Mouse (Mus musculus) CD4-positive helper T cell, adult 2 months (primary cell): ENCODE results near the gene Ppm1b.

Source experiments
- DNase-seq: peaks from one replicate; pipeline ENCODE4 v3.0.0-alpha.2; 2012; ENCODE audit warnings: low read depth, missing footprints, low spot score

The Ppm1b gene

DNA sequence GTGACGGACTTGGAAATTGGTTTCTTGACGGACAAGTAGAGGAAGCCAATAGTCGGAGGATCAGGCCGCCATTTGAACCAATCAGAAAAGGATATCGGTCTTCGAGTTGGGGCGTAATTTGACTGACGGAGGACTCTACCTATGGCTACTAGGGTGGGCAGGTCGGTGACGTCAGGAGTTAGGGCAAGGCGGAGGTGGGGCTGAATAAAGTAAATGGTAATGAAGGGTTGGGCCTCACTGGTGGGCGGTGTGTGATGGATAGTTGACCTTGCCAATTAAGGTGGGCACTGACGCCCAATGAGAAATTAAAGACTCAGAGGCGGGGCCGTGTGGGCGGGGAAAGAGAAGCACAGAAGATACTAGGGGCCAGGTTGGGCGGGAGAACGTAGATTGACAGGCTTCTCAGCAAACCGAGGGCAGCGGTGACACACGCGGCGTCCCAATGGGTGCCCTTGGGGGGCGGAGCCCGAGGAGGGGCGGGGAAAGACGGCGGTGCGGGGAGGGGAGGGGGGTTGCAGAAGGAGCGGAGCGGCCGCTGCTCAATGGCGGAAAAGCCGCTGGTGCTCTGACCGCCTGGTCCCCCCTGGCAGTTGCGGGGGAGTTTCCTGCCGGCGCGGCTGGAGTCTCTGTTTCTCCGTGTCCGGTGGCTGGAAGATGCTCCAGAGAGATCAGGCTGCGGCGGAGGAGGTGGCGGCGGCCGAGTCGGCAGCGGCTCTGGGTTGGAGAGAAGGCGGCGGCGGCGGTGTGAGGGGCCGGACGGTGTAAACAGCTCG, 1.1 kb downstream of the Ppm1b start:
- peak; percentile 100 for DNase-seq

DNA sequence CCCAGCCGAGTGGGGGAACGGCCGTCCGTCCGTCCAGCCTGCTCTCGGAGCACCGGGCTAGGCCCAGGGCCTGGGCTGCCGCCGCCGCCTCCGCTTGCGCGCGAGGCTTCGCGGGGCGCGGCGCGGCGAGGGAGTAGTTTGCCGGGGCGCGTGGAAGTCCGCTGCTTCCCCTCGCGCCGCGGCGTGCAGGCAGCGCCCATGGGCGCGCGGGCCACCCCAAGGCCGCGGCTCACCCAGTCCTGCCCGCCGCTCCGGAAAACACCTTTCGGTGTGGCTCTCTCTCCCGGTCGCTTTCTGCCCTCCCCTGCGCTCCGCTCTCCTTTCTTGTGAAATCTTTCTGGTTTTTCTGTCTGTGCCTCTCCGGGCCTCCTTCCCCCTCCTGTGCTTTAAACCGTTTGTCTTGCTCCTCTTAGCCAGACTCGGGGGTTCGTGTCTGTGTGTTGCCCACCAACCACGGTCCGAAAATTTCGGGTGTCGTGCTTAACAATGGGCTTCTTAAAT, 1.9 kb downstream of the Ppm1b start:
- peak; percentile 68 for DNase-seq

DNA sequence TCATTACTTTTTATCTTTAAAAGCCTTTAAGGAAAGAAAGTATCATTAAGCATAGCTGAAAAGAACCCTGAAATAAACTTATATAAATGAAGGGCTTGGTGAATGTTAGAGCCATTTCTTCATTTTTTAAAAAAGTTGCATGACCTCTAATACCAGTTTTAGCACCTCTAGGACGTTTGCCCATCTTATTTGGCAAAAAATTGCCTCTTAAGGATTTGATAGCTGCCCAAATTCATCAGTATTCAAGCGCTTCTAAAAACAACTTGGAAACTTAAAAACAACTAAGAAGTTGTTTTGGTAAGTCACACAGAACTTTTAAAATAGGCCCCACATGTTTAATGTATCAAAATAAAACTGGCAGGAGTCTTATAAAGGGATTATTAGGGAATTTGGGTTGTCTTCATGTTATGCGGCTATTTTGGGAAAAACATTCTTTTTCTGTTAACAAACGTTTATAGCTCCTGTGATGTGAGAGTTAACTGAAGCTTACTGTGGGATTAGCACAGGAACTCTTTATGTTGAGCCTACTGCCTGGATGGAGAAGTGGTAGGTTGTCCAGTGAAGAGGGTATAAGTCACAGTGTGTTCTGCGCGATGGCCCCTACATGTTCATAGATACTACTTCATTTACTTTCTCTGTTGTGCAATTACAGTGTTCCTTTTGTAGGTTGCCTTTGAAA, 2.6 kb downstream of the Ppm1b start:
- DNase-seq, result no peak

DNA sequence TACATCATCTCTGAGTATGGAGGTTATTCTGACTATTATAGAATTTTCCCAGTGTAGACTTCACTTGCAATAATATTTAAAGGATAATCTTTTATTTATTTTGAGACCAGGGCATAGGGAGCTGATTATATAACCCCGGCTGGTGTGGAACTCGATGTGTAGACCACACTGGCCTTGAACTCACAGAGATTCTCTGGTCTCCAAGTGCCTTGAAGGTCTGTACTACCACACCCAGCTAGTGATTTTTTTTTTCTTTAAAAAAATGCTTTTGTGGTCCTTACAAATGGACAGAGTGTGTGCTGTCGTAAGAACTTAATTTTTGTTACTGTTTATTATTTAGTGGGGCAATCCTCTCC, 3.1 kb downstream of the Ppm1b start:
- no peak for DNase-seq

DNA sequence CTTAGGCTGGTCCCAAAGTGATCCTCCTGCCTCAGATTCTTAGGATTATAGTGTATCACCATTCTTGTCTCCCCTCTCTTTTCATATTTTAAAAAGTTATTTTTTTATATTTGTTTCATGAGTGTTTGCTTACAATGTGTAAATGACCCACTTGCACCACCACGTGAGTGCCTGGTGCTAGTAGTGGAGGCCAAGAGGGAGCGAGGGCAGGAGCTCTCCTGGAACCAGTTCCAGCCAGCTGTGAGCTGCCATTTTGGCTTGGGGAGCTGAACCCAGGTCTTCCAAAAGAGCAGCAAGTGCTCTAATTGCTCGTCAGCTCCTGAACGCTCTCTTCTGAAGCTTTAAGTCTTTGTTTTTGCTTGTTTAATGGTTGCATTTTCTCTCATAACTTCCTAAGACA, 3.6 kb downstream of the Ppm1b start:
- DNase-seq, result no peak

DNA sequence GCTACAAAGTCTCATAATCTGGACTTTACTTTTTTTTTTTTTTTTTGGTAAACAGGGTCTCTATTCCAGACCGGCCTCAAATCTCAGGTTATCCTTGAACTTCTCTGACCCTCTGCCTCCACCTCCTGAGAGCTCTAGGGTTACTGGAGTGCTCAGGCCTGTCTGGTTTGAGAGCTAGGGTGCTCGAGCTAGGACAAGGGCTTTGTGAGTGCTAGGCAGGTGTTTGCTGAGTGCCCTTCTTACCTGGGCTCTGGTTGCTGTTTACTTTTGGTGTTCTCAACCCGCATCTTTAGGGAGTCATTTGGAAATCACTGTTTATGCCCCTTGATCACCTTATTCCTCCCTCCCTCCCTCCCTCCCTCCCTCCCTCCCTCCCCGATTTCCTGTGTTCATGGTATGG, 5.5 kb downstream of the Ppm1b start:
- no peak for DNase-seq

DNA sequence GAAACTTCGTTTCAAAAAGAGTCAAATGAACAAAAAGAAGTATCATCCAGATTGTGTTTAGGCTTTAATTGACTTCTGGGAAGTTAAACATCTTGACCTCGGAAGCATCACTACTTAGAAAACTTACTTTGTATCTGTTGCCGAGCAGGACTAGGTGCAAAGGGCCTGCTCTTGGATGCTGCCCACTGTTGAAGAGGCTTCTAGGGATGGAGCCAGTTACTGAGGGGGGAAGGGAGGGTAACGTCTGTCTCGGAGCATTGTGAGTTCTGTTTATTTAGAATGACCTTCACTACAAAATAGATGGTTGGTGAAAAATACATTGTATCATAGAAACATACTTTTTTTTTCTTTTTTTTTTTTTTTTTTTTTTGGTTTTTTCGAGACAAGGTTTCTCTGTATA, 7.1 kb downstream of the Ppm1b start:
- no peak for DNase-seq

DNA sequence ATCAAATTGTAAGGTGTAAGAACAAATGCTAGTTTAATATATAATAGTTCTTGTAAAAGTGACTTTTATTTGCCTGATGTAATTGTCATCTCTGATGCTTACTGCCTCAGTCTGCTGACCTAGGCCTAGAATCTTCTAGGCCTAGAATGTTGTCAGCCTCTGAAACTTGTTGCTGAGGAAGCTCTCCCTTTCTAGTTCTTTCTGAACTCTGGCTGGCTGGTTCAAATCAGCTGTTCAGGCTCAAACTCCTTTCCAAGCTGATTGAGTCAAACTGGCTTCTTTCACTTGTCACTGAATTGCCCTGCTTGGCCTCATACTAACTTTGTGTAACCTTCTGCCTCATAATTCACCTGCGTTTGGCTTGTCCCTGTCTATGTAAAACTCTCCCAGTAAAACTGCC, 9.7 kb downstream of the Ppm1b start:
- DNase-seq, result no peak

DNA sequence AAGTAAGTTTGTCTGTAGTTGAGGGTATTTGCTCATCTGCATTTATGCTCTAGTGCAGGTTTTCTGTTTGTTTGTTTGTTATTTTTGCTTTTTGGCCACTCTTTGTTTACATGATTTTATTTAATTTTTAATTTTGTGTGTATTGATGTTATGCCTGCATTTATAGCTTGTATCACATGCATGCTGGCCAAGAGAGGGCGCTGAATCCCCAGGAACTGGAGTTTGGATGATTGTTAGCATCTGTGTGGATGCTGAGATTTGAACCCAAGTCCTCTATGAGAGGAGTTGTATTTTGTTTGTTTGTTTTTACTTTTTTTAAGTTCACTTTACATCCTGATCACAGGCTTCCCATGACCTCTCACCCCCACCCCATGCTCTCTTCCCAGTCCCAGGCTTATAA, 10.5 kb downstream of the Ppm1b start:
- DNase-seq, result no peak

DNA sequence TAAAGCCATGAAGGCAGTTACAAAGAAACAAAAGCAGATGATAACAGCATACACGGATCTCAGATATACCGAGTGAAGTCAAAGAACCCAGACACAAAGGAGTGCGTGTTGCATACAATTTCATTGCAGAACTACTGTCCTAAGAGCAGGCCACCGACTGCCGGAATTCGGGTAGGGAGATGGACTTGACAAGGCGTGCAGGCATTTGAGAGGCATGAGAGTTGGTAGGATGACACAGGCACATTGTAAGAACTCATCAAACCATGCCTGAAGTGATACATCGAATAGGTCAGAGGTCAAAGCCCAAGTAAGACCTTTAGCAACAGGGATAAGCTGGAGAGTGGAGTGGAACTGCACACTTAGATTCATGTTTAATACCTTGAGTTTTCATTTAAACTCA, 13.4 kb downstream of the Ppm1b start:
- no peak for DNase-seq

DNA sequence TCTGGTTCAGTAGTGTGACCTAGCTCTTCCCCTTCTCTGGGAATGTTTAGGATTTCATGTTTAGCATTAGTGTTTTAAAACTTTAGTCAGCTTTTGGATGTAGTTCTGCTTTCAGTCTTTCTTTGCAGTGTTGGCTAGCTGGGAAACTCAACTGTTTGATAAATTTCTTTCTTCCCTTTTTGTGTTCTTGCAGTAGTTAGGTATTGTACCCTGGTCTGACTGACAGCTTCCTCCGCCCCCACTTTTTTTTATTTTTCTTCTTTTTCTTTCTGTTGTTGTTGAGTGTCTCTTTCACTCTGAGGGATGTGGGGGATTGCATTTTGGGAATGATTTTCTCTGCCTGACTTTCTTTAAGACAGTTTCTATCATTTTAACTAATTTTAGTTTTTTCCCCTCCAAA, 25.2 kb downstream of the Ppm1b start:
- DNase-seq, result no peak

DNA sequence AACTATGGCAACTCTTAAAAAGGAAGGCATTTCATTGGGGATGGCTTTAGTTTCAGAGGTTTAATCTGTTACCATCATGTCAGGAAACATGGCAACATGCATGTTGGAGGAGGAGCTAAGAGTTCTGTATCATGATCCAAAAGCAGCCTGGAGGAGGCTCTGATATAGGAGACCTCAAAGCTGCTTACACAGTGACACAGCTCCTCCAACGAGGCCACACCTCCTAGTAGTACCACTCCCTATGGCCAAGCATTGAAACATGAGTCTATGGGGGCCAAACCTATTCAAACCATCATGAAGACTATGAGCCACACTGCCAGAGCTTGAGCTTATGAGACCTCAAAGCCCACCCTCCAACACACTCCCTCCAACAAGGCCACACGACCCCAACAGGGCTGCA, 26.2 kb downstream of the Ppm1b start:
- no peak for DNase-seq

DNA sequence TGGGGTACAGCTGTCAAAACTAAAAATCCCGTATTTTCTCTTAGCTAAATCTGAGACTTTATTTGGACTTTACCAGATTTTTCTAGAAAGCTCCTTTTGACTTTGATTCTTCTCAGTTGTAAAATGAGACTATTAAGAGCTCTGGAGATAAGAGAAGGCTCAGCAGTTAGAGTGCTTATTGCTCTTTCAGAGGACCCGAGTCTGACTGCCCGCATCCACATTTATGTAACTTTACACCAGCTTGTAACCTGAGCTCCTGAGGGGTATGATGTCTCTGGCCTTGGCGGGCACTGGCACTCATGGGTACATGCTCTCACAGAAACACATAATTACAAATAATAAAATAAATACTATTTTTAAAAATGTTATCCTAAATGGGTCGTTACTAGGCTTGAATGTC, 29.8 kb downstream of the Ppm1b start:
- no peak for DNase-seq

DNA sequence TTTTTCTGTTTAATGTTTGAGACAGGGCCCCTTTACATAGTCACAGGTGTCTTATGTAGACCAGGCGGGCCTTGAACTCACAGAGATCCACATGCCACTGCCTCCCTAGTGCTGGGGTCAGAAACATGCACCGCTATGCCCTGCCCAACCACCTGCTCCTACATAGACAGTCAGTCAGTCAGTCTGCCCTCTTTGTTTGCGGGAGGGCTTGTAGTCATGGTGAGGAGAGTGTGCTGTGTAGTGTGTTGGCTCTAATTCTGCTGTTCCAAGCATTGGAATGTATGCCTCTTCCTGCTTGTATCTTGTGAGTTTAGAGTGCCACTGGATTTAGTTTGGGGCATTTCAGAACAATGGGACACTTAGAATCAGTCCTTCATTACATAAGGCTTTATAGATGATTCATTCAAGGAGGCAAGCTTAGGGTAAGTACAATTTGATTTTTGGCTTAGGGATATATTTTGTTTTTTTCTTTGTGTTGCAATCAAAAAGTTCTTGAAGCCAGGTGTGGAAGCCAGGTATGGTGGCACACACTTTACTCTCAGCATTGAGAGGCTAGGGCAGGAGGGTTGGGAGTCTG, 31.4 kb downstream of the Ppm1b start:
- DNase-seq, result no peak

DNA sequence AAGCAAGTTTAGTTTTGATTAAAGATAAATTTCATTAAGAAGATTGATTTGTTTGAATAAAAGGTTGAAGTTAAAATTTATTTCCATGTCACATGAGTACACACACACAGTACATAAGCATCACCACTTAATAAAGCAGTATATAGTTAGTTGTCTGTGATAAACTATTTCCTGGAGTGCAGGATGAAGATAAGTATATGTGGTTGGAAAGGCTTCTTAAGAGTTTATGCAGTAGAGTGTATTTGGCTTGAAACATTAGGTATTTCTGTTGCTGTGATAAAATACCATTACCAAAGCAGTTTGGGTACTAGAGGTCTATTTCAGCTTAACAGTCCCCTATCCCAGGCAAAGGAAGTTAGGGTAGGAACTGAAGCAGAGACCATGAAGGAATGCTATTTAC, 32.0 kb downstream of the Ppm1b start:
- DNase-seq, result no peak

DNA sequence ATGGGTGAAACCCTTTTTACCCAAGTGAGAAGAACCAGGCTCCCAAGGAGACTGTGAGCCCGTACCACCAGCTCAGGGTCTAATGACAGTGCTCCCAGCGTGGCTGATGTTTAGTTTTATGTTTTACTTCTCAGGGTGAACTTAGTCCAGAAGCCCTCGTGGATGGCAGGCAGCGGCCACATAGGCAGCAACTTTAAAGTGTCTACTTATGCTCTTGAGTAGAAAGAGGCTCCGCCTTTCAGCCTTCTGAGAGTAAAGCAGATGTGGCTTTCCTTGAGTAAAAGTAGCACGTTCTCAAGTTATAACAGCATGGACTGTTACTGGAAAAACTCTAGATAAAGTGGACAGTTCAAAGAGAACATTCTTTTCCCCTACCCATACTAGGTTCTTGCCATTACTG, 39.3 kb downstream of the Ppm1b start:
- DNase-seq, result no peak

DNA sequence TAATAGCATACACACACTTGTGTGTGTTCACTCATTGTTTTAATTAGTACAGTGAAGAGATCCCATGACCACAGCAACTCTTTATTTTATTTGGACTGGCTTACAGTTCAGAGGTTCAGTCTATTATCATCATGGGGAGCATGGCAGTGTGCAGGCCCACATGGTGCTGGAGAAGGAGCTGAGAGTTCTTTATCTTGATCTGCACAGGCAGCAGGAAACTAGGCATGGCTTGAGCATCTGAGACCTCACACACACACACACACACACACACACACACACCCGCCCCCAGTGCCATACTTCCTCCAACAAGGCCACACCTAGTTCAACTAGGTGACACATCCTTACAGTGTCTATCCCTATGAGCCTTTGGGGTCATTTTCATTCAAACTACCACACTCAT, 41.1 kb downstream of the Ppm1b start:
- DNase-seq, result peak; percentile 36

DNA sequence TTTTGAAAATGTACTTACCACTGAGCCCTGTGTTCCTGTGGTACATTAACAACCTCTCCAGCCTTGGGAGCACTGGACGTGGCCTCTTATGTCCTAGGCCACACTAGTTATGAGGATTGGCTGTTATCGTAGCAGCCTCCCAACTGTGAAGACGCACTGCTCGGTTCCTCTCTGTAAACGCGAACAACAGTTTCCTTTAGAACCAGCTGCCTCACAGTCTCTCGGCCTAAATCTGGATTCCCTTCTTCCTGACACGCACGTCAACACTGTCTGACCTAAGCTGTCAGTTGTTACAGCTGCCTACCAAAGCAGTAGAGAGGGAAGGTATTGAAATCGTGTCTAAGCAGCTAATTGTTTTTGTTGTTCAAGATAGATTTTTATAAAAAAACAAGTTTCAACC, 43.1 kb downstream of the Ppm1b start:
- DNase-seq, result no peak

DNA sequence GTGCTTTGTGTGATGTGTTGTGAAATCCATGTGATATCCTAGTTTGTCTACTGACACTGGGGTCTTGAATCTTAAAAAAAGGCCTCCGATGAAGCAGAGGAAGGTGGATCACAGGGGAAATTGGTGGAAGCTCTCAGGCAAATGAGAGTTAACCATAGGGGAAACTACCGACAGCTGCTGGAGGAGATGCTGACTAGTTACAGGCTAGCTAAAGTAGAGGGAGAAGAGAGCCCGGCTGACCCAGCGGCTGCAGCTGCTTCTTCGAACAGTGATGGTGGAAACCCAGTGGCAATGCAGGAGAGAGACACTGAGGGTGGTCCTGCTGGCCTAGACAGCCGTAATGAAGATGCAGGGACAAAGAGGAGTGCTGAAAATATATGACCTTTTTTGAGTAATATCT, 56.9 kb downstream of the Ppm1b start:
- DNase-seq, result no peak

DNA sequence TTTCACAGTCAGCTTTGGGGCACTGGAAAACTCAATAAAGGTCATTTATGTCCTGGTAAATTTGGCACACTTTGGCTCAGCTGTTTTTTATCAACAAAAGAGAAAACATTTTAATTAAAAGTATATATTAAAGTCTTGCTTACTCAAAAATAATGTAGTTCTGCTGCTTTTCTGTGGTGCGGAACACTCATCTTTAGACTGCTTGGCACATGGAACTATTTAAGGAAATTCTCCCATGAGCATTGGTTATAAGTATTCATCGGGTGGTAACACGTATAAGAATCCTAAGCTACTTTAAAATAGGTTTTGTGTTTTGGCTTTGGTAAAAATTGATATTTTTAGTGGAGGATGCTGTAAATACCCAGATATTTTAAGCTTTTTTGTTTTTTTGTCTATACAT, 58.1 kb downstream of the Ppm1b start:
- DNase-seq, result no peak

DNA sequence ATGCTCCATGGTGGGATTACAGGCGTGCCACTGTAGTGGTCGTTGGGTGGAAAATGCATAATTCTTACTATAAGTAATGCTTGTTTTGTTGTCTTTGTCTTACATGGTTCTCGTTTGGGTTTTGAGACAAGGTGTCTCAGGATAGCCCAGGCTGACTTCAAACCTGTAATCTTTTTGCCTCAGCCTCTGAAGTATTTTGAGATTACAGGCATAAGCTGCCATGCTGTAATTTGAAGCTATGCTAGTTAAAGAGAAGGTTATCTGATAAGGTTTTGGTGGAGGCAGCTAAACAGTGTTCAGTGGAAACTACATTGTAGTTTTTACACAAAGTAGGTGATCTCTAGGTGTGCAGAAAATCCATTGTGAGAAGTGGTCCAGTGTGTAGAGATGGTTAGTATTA, 61.8 kb downstream of the Ppm1b start:
- DNase-seq, result no peak

DNA sequence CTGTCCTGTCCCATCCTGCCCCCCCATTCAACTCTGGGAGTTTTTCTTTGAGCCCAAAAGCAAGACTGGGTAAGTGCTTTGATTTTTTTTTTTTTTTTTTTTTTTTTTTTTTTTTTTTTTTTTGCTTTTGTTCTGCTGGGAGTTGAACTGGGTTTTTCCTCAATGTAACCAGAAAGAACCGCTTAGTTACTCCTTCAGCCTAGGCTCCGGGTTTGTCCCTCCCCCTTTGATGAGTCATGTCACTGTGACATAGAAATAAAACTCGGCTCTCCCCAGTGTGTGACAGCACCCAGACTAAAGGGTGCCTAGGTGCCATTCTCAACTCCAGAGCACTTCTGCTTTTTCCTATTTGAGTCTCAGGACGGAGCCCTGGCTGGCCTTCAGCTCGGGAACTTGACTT, 62.3 kb downstream of the Ppm1b start:
- DNase-seq, result peak; percentile 29

DNA sequence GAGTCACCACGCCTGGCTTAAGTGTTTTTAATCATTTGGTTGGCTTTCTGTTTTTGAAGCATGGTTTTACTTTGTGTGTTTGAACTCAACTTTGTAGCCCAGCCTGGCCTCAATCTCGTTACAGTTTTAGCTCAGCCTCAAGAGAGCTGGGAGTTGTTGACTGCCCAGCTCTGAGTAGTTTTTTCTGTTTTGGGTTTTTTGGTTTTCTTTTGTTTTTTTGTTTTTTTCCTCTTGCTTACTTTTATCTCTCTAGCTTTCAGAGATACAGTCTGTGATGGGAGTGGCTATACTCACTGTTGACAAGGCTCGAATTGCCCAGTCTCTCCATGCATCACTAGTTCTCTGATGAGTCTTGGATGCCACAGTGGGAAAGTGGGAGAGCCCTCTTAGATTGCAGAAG, 63.8 kb downstream of the Ppm1b start:
- DNase-seq, result no peak
